Mouse (Mus musculus): ENCODE measurements around the gene Thrb.

The Thrb gene

DNA sequence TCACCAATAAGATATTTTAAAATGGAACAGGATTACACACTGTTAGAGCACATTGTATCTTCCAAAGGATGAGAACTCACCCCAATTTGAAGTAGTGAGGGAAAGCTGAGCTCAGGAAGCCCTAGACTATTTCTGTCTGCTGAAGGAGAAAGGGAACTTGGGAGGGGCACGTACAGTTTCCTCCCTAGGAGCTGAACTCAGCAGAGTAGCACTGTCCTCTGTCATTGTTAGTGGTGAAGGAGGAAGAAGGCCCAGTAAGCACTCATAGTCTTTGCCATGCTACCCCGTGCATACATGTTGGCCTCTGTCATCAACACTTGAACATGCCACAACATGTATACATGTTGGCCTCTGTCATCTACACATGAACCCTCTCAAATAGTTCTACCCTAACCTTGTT is 294.0 kb downstream of the Thrb start:
- no peak for DNase-seq (ENCODE audit: low spot score)

DNA sequence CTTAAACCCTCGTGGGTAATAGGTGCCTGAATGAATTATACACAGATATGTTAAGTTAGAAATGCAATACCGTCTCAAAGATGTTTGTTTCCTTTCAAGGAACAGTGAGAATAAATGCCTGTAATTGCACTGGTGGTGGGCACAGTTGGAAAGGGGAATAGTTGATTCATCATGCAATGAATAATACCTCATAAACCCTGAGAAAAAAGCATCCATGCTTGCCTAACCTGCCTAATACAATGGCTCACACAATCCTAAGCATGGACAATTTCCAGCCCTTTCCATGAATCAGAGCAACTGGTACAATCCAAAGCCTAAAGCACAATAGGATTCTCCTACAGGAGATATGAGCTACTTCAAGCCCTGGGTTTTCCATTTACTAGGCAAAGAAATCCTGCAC is 299.8 kb downstream of the Thrb start:
- DNase-seq (ENCODE audit: low spot score) = no peak

- no peak for DNase-seq (ENCODE audit: low spot score)
Observed at GRCm38 (mm10) chr14:17967117-17967726, 307.2 kb downstream of the Thrb start.

DNA sequence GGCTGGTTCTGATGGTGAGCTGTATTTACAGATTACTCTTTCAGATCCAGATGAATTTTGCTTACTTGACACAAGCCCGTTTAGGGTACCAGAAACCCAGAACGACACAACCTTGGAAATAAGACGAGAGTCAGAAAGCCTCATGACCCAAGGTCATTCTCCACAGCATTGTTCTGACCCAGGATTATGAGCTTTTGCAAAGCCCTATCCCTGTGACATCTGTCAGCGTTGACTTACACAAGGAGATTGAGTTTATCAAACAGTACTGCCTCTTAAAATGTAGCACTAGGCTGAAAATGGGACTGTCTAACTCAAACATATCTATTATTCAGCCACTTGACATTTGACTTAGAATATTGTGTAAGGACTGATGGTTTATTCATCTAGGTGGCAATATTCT is 312.1 kb downstream of the Thrb start:
- no peak for DNase-seq (ENCODE audit: low spot score)

GRCm38 (mm10) chr14:17972665-17973064 is 312.6 kb downstream of the Thrb start:
- no peak for DNase-seq (ENCODE audit: low spot score)

- no peak for DNase-seq (ENCODE audit: low spot score)
Observed at GRCm38 (mm10) chr14:17975786-17976185, 315.7 kb downstream of the Thrb start.

- DNase-seq (ENCODE audit: low spot score) = no peak
Observed at GRCm38 (mm10) chr14:17978259-17978658, 318.2 kb downstream of the Thrb start.

DNA sequence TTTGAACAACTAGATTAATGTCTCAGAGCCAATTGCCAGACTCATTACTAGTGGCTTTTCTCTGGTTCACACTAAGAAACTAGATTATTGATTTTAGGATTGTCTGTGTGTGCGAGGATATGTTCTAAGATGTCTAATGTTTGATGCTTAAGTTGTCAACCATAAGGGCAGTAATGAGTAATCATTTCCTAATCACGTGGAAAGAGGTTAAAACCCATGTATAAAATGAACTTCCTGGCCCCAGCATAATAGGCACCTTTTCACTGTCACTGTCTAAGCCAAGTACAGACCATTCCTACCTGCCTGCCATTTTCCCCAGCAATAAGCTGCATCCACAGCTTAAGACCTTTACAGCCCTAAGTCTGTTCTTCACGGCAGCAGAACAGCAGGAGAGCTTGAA is 321.2 kb downstream of the Thrb start:
- DNase-seq (ENCODE audit: low spot score) = no peak

- no peak for DNase-seq (ENCODE audit: low spot score)
Observed at GRCm38 (mm10) chr14:17982017-17982416, 322.0 kb downstream of the Thrb start.

GRCm38 (mm10) chr14:17983390-17983789 is 323.3 kb downstream of the Thrb start:
- DNase-seq (ENCODE audit: low spot score) = no peak

- no peak for DNase-seq (ENCODE audit: low spot score)
Observed at GRCm38 (mm10) chr14:17983839-17984238, 323.8 kb downstream of the Thrb start.

DNA sequence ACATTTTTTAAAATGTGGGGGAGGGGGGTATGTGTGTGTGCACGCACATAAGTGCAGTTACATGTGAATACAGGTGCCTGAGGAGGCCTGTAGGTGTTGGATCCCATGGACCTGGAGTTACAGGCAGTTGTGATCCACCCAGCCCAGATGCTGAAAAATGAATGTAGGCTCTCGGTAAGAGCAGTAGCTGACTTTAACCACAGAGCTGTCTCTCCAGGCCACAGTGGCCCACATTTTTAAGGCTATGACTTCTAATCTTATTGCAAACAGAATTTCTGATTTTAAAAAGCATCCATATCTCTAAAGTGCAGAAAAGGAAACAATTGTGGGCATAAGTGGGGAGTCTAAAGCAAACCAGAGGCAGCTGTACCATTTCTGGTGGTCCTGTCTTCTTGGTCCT is 328.5 kb downstream of the Thrb start:
- DNase-seq (ENCODE audit: low spot score) = no peak

- no peak for DNase-seq (ENCODE audit: low spot score)
Observed at GRCm38 (mm10) chr14:17989182-17989581, 329.1 kb downstream of the Thrb start.

DNA sequence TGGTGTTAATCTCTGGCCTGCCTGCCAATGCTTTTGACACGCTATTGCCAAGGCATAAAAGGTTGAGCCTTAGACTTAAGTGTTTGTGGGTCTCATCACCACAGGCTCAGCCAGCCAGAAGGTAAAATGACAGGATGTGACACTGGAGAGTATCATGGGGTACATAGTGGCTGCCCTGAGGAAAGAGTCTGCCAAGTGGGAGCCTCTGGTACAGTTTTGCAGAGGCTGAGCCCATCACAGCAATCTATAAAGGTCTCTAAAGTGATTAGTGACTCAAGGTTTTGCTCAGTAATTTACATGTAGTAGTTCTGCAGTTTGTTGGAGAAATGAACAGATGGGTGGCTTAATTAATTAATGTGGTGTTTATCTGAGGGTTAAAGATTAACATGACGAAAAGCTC is 330.1 kb downstream of the Thrb start:
- DNase-seq (ENCODE audit: low spot score) = no peak

DNA sequence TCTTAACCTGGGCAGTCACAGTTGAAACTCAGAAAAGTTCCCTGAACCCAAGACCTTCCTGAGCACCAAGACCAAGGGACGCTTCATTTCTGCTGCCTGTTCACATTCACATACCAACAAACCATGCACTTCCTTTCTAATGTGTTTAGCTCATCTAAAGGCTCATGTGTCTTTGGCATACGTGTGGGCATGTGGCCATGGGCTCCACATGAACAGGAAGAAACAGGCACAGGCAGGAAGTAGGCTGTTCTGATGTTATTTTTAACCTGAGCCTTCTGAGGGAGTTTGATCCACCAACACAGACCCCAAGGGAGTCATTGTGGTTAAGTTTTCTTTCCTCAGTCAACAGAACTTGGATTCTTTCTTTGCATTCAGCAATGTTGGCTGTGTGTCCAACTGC is 341.8 kb downstream of the Thrb start:
- no peak for DNase-seq (ENCODE audit: low spot score)

DNA sequence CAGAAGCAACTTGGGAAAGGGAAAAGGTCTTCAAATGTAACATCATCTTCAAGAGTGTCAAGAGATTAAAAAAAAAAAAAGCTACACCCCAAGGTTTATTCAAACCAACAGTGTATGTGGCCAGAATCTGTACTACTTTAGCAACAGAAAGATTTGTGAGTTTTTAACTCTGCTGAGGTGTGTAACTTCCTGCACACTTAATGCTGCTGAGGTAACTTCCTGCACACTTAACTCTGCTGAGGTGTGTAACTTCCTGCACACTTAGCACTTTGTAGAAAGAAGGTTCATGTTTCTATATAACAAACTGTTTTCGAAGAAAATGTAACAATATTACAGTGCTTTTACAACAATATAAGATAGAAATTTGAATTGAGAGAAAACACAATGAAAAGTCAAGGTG is 343.6 kb downstream of the Thrb start:
- DNase-seq (ENCODE audit: low spot score) = no peak

DNA sequence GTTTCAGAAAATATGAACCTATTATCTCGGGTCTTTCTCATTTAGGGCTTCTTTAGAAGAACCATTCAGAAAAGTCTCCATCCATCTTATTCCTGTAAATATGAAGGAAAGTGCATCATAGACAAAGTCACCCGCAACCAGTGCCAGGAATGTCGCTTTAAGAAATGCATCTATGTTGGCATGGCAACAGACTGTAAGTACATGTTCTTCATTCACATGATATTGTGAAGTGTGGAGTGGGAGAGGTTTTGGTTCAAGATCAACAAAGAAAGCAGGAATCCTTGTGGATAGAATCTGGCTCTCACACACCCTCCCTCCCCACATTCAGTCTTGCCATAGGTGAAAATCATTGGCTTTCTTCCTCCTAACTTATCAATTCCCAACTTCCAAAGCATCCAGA is 348.5 kb downstream of the Thrb start:
- DNase-seq (ENCODE audit: low spot score) = no peak

DNA sequence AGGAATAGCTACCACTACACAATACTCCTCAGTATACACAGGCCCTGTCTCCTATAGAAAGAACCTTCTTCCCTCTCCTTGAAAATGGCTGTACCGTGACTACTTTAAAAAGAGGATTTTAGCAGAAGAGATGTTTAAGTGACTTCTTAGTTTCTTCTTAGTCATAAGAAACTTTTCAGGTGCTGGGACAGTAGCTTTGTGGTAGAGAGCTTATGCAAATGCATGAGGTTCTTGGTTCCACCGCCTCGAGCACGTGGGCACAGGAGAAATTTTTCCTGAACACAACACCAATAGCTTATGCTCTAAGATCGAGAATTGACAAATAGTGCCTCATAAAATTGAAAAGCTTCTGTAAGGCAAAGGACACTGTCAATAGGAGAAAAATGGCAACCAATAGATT is 356.5 kb downstream of the Thrb start:
- no peak for DNase-seq (ENCODE audit: low spot score)

- DNase-seq (ENCODE audit: low spot score) = no peak
Observed at GRCm38 (mm10) chr14:18020128-18020527, 360.1 kb downstream of the Thrb start.

- DNase-seq (ENCODE audit: low spot score) = no peak
Observed at GRCm38 (mm10) chr14:18020636-18021035, 360.6 kb downstream of the Thrb start.

GRCm38 (mm10) chr14:18021726-18022125 is 361.7 kb downstream of the Thrb start:
- DNase-seq (ENCODE audit: low spot score) = no peak

- no peak for DNase-seq (ENCODE audit: low spot score)
Observed at GRCm38 (mm10) chr14:18022351-18022750, 362.3 kb downstream of the Thrb start.

DNA sequence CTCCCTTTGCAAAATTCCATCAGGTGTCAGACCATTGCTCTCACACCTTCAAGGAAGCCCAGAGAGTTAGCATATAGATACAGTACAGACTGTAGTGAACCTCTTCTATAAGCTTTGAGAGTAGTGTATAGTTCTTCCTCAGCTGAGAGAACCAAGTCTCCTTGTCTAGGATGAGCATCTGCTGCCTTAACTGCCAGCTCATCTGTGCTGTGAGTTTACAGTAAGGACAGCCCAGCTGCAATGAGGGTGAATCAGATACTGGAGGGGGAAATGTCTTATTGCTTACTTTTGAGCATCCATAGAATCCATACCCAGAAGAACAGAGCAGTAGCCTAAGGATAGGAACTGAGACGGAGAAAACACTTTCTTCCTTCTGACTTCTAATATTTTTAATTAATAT is 367.8 kb downstream of the Thrb start:
- no peak for DNase-seq (ENCODE audit: low spot score)

DNA sequence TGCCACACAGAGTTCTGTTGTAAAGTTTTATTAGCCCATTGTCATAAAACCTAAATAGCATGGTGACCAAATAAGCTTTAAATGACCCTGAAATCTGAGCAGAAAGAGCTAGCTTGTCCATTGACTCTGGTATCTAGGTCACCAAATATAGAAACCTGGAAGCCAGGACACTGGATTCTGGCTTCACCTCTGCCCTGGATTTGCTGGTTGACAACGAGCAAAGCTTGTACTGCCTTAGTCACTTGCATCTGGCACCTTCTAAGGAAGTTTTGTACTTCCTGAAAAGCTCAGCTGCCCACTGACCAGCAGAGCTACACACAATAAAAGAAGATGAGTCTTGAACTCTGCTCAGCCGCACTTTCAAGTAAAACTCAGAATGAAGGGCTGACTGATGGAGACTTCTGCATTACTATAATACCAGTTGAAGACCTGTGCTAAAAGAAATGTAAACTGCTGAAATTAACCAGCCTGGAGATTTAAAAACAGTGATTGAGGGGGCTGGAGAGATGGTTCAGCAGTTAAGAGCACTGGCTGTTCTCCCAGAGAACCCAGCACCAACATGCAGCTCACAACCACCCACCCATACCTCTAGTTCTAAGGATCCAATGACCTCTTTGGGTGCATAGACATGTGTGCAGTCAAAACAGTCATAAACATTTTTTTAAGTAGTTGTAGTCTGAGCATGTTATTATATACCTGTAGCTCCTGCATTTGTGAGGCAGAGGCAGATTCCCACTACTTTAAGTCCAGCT is 369.3 kb downstream of the Thrb start:
- no peak for DNase-seq (ENCODE audit: low spot score)

Data from urinary bladder, postnatal 10 days (tissue).